Mouse (Mus musculus) heart, adult 11 months (tissue): ENCODE results near the gene Srp72.
"Not testable (repeated sequence)": the region's sequence is repeated elsewhere in the genome, so short reads cannot be mapped to it uniquely, and the experiment has no call there.

Source experiments
- DNase-seq: peaks from one replicate; pipeline ENCODE4 v3.0.0; 2022

The Srp72 gene

GRCm38 (mm10) chr5:76964651-76965050, 9.8 kb upstream of the Srp72 start:
- DNase-seq = peak; percentile 80

- DNase-seq = no peak
Observed at GRCm38 (mm10) chr5:76969250-76969649, 5.2 kb upstream of the Srp72 start.

DNA sequence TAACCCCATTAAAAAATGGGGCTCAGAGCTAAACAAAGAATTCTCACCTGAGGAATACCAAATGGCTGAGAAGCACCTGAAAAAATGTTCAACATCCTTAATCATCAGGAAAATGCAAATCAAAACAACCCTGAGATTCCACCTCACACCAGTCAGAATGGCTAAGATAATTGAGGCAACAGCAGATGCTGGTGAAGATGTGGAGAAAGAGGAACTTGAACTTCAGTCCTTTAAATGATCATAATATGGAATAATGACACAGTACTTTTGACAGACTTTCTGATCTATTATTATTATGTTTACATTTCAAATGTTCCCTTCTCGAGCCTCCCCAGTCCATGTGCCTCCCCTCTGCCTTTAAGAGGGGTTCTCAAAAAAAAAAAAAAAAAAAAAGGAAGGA, 3.4 kb upstream of the Srp72 start:
- DNase-seq = not testable (repeated sequence)

GRCm38 (mm10) chr5:76973488-76973887, 995 bp upstream of the Srp72 start:
- no peak for DNase-seq

DNA sequence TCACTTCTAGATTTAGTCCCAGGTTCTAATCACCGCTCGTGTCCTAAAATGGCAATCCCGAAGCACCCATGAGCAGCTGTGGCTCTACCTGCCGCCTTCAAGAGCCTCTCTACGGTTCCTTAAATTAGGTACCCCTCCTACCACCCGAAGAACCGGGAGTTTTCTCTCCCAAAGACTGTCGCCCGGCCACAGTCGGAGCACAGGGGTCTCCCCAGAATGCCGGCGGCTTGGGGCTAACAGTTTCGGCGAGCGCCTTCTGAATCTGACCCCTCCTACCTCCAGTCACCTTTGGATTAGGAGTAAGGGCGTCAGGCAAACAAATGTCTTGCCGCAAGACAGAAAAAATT, 303 bp upstream of the Srp72 start:
- no peak for DNase-seq

DNA sequence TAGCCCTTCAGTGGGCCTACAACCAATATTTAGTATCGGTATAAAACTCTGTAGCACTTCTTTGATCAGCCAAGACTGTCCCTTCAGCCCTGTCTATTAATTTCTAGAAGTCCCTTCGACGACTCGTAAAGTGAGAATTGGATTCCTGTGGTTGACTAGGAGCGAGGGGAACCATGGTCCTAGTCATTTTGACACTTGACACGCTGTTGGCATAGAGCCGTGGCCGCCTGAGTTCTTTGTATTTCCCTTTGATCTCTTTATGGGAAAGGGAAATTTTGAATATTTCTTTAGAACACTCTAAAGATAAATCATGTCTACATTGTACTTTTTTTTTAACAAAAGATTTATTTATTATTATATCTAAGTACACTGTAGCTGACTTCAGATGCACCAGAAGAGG, 1.3 kb downstream of the Srp72 start:
- no peak for DNase-seq

DNA sequence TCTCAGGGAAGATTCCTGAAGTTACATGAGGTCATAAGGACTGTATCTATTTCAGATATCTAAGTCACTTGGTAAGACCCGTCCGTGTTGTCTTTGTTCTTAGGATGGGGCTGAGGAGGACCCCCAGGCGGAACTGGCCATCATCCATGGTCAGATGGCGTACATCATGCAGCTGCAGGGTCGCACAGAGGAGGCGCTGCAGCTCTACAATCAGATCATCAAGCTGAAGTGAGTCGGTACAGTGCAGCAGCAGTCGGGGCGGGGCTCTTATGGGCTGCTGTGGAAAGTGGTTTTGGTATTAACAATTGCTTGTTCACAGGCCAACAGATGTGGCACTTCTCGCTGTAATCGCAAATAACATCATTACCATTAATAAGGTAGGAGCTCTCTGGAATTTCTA, 9.5 kb downstream of the Srp72 start:
- DNase-seq = peak; percentile 86

DNA sequence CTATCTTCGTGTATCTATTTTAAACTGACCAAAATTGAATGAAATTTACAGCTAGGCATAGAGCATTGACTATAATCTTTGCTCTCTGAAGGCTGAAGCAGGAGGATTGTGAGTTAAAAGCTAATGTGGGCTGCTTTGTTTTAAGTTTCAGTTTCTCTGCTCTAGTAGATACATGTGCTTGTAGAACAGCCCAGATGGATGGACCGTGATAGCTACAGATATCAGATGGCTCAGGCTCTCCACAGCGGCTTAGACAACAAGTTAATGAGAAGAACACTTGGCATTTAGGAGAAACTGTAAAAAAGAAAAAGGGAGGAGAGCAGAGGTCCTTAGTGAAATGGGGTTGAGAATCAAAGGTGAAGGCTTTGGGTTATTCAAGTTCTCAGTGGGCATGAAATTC, 16.3 kb downstream of the Srp72 start:
- no peak for DNase-seq

DNA sequence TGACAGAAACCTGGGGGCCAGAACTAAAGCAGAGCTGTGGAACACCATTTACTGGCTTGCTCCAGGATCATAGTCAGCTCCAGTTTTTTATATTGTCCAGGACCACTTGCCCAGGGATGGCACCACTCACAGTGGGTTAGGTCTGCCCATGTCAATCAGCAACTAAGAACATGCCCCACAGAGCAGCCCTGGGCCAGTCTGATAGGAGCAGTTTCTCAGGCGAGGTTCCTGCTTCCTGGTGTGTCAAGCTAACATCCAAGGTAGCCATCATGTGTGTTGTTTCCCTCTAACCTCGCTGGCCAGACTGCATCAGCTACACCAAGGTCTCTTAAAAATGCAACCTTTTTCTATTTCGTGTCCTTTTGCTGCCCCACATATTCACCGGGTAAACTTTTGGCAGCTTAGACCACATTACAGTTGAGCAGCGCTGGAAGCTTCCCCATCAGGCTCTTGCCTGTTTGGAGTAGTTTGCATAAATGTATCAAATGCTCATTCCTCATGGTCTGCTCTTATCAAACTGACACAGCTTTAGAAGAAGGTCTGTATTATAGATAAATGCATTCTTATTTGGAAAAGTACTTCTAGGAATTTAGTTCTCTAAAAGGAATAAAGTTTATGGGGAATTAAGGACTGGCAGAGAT, 18.8 kb downstream of the Srp72 start:
- DNase-seq = peak; percentile 41

- DNase-seq = peak; percentile 28
Observed at GRCm38 (mm10) chr5:76998416-76998815, 23.9 kb downstream of the Srp72 start.

GRCm38 (mm10) chr5:77001192-77001591, 26.7 kb downstream of the Srp72 start:
- peak; percentile 77 for DNase-seq

DNA sequence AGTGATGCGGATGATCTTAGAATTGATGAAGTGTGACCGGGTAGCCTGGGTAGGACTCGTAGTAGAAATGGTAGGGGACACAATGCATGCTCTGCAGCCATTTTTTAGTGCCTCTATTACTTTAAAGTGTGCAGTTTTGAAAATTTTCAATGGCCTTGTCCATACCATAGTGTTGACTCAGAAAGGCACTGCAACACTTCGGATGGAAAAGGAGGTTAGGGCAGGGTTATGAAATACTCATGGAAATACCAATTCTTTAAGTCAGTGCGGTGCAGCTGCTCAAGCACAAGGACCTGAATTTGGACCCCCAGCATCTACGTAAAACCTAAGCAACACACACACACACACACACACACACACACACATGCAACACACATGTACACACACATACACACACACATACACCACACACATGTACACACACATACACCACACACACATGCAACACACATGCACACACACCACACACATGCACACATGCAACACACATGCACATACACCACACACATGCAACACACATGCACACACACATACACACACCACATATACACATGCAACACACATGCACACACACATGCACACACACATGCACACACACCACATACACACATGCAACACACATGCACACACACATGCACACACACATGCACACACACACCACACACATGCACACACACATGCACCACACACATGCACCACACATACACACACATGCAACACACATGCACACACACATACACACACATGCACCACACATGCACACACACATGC, 29.8 kb downstream of the Srp72 start, which contains the start of gene Arl9:
TSS of gene Arl9 (plus strand) at position 5 of the 771 bp plus-strand sequence.
- peak; percentile 56 for DNase-seq

DNA sequence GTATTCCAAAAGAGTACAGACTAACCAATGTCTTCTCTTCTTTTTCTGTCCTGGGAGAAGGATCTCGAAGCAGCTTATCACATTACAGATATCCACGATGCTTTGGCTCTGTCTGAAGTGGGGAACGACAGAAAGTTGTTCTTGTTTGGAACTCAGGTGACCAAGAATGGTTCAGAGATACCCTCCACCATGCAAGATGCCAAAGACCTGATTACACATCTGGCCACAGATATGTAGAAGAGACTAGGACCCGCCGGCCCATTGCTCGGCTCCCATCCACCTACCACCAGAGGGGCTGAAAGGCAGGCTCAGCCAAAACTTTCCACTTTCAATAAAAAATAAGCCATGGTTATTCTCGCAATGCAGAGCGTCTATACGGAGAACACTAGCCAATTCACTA, 35.9 kb downstream of the Srp72 start:
- DNase-seq = peak; percentile 49

DNA sequence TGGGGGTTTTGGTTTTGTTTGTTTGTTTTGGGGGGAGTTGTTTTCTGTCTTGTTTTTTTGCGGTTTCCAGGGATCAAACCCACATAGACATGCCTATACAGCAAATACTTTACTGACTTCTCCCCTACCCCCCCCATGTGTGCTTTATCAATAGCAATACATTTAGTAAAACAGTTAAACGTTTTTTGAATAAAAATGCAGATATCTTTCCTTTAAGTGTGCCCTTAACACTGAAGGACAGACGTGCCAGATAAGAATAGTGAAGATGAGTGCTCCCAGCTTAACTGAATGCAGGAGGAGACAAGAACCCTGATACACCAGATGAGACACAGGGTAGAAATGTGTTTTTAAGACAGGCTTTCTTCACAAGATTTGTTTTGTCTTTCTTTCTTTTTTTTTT, 36.6 kb downstream of the Srp72 start:
- DNase-seq = no peak

DNA sequence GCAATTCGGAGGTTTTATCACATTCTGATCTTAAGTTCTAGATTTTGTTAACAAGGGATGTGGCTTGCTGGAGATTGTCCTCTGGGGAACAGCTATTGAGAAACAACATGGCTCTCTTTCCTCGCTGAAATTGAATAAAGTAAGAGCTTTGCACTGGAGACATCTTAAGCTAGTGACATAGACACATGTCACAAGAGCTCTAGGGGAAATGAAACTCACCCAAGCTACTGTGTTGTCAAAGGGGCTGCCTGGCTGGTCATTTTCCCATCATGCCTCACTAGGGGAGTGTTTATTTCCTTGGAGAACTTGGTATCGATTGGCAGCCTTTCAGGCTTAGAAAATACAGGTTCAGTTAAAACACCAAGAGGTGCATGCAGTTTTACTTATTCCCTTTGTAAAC, 38.7 kb downstream of the Srp72 start:
- DNase-seq = peak; percentile 58

DNA sequence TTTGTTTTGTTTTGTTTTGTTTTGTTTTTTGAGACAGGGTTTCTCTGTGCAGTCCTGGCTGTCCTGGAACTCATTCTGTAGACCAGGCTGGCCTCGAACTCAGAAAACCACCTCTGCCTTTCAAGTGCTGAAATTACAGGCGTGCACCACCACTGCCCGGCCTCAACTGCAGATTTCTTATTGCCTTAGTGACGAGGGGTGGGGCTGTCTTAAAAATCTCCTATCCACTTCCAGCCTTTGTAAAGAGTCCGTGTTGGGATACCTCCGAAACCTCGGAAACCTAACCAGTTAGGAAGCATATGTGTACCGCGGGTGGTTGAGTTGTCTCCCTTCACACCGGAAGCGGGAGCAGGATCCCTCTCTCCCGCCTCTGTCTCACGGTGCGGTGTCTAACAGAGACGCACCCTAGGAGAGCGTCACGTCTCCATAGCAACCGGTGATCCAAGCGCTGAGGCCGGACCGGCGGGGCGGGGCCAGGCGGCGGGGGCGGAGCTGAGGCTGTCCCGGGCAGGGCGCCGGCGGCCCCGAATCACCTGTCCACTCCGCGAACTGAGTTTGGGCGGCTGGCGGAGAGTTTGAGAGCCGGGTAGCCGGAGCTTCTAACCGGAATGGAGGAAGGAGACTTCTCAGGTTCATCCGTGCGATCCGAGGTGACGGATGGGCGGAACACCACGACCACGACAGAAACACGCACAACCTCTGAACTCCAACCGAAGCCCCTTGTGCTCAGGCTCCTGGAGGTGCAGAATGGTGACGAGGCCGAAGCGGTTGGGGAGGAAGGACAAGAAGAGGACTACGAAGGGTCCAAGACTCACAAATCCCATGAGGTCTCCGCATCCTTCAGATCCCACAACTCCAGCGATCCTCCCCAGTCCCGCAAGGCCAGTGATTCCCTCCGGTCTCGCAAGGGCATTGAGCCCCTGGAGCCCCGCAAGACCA, 41.3 kb downstream of the Srp72 start, which contains the start of gene Thegl:
TSS of gene Thegl (plus strand) at position 480 of the 939 bp plus-strand sequence.
- DNase-seq = peak; percentile 96

DNA sequence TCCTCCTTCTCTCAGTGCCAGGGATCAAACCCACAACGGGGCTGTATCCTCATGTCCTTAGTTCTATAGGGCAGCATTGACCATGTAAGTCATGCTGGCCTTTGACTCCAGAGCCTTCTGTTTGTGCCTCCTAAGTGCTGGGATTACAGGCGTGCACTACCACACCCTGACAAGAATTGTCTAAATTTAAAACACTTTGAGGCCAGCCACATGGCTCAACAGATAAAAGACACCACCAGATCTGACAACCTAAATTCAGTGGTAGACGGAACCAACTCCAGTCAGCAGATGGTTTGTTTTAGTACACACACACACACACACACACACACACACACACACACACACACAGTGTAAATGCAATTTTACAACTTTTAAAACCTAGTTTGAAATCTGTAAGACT, 53.6 kb downstream of the Srp72 start:
- peak; percentile 42 for DNase-seq

DNA sequence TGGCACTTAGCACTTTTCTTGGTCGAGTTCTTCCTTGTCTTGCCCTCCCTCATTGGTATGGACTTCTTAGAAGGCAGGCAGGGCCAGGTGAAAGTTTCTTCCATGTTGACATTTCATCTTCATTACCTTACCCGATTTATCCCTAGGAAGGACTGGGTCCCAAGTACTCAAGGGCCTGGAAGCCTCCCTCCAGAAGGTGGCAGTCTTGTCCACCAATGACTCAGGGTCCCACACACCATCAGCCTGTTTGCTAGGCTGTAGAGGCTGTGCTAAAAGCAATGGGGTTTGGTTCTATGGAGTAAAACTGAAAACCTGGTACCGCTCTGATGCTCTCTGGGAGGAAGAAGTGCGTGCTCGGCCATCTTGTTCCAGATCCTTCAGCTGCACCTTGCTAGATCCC, 55.3 kb downstream of the Srp72 start:
- DNase-seq = peak; percentile 90

- DNase-seq = peak; percentile 17
Observed at GRCm38 (mm10) chr5:77035101-77035500, 60.6 kb downstream of the Srp72 start.

- peak; percentile 56 for DNase-seq
Observed at GRCm38 (mm10) chr5:77038451-77038850, 64.0 kb downstream of the Srp72 start.

DNA sequence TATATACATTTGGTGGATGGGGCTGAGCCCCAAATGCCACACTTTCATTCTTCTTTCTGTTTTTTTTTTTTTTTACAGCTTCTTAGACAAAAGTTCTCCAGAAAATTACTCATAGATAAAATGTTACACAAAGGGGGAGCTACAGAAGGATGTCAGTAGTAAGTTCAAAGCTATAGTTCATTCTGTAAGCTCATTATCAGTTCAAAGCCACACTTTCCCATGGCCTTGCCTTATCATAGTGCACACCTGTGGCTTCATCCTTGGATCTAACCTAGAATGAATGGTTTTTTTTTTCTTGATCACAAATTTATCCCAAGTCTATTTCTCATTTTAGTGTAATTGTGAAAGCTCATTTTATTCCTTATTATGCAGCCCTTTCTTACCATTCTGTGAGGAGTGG, 64.9 kb downstream of the Srp72 start:
- no peak for DNase-seq

DNA sequence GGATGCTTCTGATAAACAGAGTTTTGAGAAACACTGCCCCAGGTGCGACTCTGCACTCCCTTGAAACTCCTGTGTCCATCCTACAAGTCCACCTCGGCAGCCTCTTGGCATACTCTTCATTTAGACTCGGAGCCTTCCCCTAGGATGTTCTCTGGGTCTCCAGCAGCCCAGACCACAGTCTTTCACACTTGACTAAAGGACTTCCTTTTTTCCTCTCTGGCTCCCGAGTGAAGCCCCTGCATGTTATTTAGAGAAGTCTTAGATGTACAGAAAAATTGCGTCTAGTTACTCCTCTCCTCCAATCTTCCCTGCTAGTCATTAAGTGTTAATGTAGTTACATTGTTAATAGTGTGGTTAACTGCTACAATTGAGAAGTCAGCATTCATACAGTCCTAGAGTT, 69.9 kb downstream of the Srp72 start:
- peak; percentile 77 for DNase-seq
